Mouse (Mus musculus): ENCODE results near the gene Pde2a. TPM values are rescaled to one million over a fixed set of nuclear protein-coding genes. Genes with fewer than 3 reads are reported as not detected.

The Pde2a gene
- total and polyA plus RNA-seq, 3 experiments = 0.11 to 0.62 TPM; not detected in 1

- Histone ChIP-seq H3K4me3 (ENCODE audit: control insufficient read depth in 1 of 2, insufficient read depth in 1 of 2, low read depth in 2 of 2, low read length in 2 of 2) (no peak overlapping the region), H3K9me3 (replicated peaks; ENCODE audit: insufficient read depth, low read length) (no peaks in the 10 kb centered on the region), H3K27me3 (ENCODE audit: control insufficient read depth in 1 of 2, insufficient read depth in 2 of 2, low read length in 2 of 2) (peaks cover 0 to 1% of the 10 kb centered on the region in 2 experiments; a peak in 3 of 4 replicates), H3K79me2 (ENCODE audit: control insufficient read depth, insufficient read depth, low read length, poor library complexity) (no peaks in the 10 kb centered on the region), H3K36me3 (ENCODE audit: control insufficient read depth in 1 of 2, insufficient read depth in 2 of 2, low read length in 2 of 2) (no peaks in the 10 kb centered on the region), H3K27ac (ENCODE audit: control insufficient read depth, low read depth, low read length) (no peak overlapping the region), H3K4me1 (ENCODE audit: control insufficient read depth in 1 of 2, insufficient read depth in 2 of 2, low read length in 2 of 2) (no peaks in the 10 kb centered on the region), H3K9ac (ENCODE audit: control insufficient read depth, low read depth, low read length, poor library complexity, severe bottlenecking) (no peak overlapping the region)
- TF ChIP-seq CHD1 (IDR thresholded peaks at IDR 0.05; ENCODE audit: low read depth, low read length) (no peak), TCF12 (IDR thresholded peaks at IDR 0.05; ENCODE audit: low read depth, low read length) (no peak), RCOR1 (IDR thresholded peaks at IDR 0.05; ENCODE audit: low read depth, low read length) (no peak), TBP (IDR thresholded peaks at IDR 0.05; ENCODE audit: low read depth, low read length) (no peak), USF1 (IDR thresholded peaks at IDR 0.05; ENCODE audit: low read depth, low read length) (no peak), NRF1 (IDR thresholded peaks at IDR 0.05; ENCODE audit: insufficient read depth, low read depth, low read length, poor library complexity, severe bottlenecking) (no peak), HCFC1 (IDR thresholded peaks at IDR 0.05; ENCODE audit: low read depth, low read length) (no peak), MAX (IDR thresholded peaks at IDR 0.05; ENCODE audit: low read length) (no peak), ZC3H11A (IDR thresholded peaks at IDR 0.05; ENCODE audit: low read depth, low read length) (no peak), BHLHE40 (IDR thresholded peaks at IDR 0.05; ENCODE audit: borderline replicate concordance, low read depth, low read length) (no peak), USF2 (IDR thresholded peaks at IDR 0.05; ENCODE audit: borderline replicate concordance in 1 of 2, insufficient read depth in 1 of 2, low read depth in 1 of 2, low read length in 2 of 2) (no peak)
- DNase-seq (ENCODE audit: low read depth, low spot score) = no peak
These were observed 93.3 kb downstream of the Pde2a start for GRCm38 (mm10) chr7:101514768-101515167.

GRCm38 (mm10) chr7:101515295-101515694 lies 93.8 kb downstream of the Pde2a start:
- H3K79me2 ChIP-seq (ENCODE audit: control insufficient read depth, insufficient read depth, low read length, poor library complexity) = no peaks in the 10 kb centered on the region
- DNase-seq (ENCODE audit: low read depth, low spot score) = no peak
- H3K9me3 ChIP-seq (replicated peaks; ENCODE audit: insufficient read depth, low read length) = no peaks in the 10 kb centered on the region
- peaks cover 3 to 4% of the 10 kb centered on the region in 2 experiments; a peak in 3 of 4 replicates for H3K27me3 ChIP-seq (ENCODE audit: control insufficient read depth in 1 of 2, insufficient read depth in 2 of 2, low read length in 2 of 2)
- H3K9ac ChIP-seq (ENCODE audit: control insufficient read depth, low read depth, low read length, poor library complexity, severe bottlenecking) = no peak overlapping the region
- TF ChIP-seq ELF1 (IDR thresholded peaks at IDR 0.05; ENCODE audit: low read depth, low read length) (no peak), TCF12 (IDR thresholded peaks at IDR 0.05; ENCODE audit: low read depth, low read length) (no peak), NELFE (IDR thresholded peaks at IDR 0.05; ENCODE audit: low read depth, low read length) (no peak), CHD2 (IDR thresholded peaks at IDR 0.05; ENCODE audit: low read length) (no peak), KAT2A (conservative IDR thresholded peaks at IDR 0.05; ENCODE audit: low read depth, low read length) (no peak), CTCF (IDR thresholded peaks at IDR 0.05 in 2 of 3, conservative IDR thresholded peaks at IDR 0.05 in 1 of 3; ENCODE audit: control insufficient read depth in 1 of 3, insufficient read depth in 1 of 3, low read depth in 2 of 3, low read length in 3 of 3, poor library complexity in 1 of 3, severe bottlenecking in 1 of 3) (no peak), POLR2AphosphoS2 (IDR thresholded peaks at IDR 0.05; ENCODE audit: low read length) (no peak), ZC3H11A (IDR thresholded peaks at IDR 0.05; ENCODE audit: low read depth, low read length) (no peak), E2F4 (IDR thresholded peaks at IDR 0.05; ENCODE audit: borderline replicate concordance, low read depth, low read length) (no peak)
- H3K36me3 ChIP-seq (ENCODE audit: control insufficient read depth in 1 of 2, insufficient read depth in 2 of 2, low read length in 2 of 2) = no peaks in the 10 kb centered on the region
- no peak overlapping the region for H3K27ac ChIP-seq (ENCODE audit: control insufficient read depth, low read depth, low read length)
- no peaks in the 10 kb centered on the region for H3K4me1 ChIP-seq (ENCODE audit: control insufficient read depth in 1 of 2, insufficient read depth in 2 of 2, low read length in 2 of 2)
- H3K4me3 ChIP-seq (ENCODE audit: control insufficient read depth in 1 of 2, insufficient read depth in 1 of 2, low read depth in 2 of 2, low read length in 2 of 2) = no peak overlapping the region

Data from MEL (cell line).